Mouse (Mus musculus): ENCODE data around the gene Erich3.
"Not testable (repeated sequence)": the region's sequence is repeated elsewhere in the genome, so short reads cannot be mapped to it uniquely, and the experiment has no call there.

Erich3 gene

DNA sequence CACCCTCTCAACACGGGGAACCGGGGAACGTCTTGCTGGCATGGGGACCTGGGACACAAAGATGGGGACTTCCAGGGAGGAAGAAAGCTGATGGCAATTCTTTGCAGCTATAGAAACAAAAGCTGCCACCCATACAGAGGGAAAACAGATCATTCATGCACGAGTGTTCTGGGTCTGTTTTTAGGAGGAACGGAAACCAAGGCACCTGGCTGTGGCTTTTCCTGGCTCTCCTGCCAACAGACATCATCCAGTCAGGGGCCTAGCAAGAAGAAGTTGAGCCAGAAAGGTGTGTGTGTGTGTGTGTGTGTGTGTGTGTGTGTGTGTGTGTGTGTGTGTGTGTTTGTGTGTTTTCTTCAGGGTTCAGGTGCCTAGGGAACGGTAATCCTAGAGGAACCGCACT is at the start of gene Erich3:
TSS of gene Erich3 (plus strand) at position 315 of the 400 bp plus-strand sequence.
- no peak for DNase-seq

DNA sequence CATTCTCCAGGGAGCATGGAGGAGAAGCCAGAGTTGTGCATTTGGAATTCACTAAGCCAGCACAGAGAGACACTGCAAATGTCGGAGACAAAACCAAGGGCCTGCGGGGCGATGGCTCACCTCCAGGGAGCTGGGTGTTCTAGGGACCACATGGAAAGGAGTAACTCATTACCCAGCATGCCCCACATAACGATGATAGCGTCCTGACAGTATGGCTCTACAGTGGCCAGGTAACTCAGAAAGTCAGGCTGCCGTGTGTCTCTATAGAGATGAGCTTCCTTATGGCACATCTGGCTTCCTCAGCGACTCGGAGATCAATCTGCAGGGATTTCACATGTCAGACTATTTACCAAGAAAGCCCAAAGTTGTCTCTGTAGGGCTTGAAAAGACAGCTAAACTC is 48.9 kb upstream of the Erich3 start:
- no peak for DNase-seq

DNA sequence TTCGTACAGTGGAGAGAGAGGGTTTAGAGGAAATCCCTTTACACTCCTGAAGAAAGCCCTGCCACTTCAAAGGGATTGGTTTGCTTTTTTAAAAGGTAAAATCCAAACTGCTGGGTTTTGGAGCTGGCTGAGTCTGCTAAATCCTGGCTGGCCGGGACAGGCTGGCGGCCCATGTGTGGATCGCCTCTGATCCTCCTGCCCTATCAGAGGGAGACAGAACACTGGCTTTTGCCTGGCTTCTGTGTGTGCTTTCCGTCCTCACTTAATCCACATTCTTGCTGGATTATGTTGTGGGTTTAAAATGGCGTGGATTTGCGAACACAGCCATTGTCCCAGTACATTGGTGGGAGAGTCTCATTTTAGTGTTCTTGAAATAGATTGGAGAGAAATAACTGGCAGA is 48.4 kb upstream of the Erich3 start:
- DNase-seq: no peak

DNA sequence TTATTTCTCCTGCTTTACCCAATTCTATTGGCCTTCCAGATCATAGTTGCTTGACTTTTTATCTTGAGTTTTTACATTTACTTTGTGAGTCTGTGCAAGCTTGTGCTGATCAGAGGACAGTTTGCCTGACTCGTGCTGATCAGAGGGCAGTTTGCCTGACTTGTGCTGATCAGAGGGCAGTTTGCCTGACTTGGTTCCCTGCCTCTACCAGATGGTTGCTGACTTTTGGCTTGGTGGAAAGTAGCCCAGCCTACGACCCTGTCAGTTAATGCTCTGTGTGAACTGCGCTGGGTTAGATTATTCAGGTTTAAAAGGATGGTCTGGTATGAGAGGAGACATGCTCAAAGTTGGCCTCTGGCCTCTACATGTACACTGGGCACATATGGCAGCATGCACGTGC is 47.6 kb upstream of the Erich3 start:
- no peak for DNase-seq

DNA sequence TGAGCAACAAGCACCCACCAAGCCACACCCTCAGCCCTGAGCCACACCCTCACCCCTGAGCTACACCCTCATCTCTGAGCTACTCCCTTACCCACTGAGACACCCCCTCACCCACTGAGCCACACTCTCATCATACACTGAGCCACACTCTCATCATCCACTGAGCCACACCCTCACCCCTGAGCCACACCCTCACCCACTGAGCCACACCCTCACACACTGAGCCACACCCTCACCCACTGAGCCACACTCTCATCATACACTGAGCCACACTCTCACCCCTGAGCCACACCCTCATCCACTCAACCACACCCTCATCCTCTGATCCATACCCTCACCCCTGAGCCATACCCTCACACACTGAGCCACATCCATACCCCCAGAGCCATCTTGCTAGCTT is 35.4 kb upstream of the Erich3 start:
- no peak for DNase-seq

DNA sequence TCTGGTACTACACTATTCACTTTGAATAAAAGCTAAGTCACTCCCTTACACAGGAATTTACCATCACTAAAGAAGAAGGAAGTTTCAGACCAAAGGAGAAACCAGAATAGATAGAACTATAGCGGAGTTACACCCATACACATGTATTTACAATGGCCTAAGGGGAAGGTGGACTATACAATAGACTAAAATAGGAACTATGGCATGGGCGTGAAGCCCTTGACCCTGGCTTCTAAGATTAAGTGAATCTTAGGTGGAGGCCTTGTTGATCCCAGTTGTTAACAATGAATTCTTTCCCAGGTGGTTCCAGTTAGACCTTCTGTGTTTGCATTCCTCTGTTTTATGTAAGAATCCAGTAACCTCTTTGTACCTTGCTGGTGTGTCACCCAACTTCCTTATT is 32.4 kb upstream of the Erich3 start:
- DNase-seq: not testable (repeated sequence)

DNA sequence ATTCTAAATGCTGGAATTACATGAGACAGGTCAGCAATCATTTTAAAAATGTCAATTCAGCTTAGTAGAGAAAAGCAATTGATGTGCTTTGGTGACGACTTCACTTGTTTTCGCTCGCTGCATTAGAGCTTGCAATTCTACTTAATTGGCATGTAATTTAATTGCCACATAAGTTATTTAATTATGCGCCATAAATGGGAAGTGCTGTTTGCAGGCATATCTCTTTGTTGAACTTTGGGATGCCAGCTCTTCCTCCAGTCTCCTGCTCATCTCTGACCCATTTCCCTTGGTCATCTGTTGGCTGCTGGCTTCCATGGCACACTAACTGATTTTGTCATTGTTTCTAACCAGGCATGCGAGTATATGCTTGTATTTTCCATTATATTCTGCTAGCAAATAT is 30.6 kb upstream of the Erich3 start:
- DNase-seq: no peak

DNA sequence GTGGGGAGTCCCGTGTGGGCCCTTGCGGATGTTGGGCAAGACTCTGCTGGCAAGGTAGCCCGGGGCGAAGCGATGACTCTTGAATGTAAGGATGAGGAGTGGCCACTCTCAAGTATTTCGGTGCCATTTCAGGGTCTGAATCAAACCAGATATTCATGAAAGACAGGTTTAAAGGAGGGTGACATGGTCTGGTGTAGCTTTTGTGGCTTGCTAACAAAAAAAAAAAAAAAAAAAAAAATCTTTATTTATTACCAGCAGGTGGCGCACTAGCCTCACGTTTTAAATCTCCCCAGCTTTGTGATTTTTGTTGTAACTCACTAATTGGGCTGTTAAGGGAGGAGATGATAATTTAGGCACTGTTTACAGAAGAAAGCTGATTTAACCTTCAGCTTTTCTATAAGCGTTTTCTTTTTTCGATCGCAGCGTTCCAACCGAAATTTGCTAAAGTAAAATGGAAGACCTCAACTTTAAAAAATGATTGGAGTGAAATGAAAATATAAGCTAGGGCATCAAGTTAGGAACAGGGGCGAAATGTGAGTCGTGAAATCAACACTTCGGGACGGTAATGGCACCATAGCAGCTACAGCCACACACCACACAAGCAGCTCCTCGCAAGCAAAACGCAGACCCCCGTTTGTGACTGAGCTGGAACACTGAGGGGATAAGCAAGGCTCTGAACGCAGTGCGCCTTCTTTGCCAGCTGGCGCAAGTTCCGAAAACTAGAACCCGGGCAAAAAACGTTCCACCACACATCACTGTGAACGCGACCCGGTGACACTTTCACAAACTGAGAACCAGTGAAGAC is 16.8 kb upstream of the Erich3 start:
- no peak for DNase-seq

DNA sequence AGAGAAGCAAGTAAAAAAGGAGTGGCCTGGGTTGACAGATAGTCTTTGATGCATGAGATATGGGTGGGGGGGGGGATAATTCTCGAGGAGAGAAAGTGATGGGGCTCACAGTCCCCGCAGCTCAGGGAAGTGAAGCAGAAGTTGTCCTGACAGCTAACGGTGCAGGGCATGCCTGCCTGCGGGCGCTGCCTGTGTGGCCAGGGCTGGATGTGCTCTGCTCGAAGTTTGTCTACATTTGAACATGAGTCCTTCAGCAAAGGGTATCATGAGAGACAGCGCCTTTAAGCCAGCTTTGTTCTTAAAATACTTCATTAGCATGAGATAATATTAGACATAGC is 16.2 kb upstream of the Erich3 start:
- no peak for DNase-seq

DNA sequence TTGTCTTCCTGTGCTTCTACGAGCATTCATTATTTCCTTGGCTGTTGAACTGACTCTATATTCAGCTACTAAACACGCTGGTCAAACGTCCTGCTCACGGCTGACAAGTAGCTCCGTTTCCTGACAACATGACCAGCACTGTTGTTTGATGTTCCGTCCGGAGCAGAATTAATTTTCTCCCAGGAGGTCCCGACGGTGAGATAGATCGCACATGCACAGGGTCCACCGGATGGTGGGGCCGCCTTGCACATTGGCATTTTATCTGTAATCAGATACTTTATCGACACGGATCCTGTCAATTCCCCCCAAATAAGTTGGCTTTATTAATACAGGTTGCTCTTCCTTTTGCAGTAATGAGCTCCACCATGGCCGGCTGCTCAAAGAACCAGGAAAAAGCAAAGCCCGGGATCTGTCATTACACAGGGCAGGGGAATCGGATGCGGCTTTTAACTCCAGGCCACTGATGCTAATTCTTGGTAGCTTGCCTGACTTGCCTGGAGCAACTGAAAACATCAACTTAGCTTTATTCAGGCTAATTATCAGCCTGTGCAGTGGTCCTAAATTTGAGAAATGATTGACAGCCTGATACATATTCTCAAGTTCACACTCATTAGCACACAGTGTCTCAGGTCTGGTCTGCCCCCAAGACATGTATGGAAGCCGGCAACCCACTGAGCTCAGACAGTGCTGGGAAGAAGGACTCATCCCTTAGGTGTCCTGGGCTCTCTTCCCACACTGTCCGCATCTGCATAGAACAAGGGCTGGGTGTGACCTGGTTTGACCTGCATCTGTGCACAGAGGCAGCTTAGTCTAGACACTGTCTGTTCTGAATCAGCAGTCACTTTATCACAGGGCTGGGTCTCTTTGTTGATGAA is 14.0 kb upstream of the Erich3 start:
- no peak for DNase-seq

DNA sequence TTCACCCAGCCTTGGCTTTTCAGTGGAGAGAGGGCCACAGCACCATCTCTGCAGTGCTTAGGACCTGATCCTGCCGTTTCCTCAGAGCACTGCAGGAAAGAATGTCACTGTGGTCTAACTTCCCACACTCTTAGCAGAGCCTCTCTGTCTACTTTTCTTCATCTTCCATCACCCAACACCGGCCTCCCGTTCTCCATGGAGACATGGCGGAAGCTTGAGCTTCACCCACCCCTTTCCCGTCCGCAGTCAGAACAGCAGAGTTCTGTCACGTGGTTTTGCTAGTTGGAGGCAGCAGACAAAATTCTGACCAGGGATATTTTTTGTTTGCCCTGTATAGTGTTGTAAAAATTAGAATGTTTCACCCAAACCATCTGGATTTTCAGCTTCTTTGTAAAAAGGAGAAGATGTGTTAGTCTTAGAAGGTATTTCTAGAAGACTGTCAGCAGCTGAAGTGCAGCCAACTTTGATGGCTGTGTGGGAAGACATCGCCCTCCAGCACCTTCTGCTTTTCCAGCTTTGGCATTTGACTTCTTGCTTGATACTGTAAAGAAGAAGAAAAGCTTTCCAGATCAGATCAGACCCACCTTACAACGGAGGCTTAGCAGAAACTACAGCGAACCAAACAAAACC is 12.4 kb upstream of the Erich3 start:
- DNase-seq: no peak

DNA sequence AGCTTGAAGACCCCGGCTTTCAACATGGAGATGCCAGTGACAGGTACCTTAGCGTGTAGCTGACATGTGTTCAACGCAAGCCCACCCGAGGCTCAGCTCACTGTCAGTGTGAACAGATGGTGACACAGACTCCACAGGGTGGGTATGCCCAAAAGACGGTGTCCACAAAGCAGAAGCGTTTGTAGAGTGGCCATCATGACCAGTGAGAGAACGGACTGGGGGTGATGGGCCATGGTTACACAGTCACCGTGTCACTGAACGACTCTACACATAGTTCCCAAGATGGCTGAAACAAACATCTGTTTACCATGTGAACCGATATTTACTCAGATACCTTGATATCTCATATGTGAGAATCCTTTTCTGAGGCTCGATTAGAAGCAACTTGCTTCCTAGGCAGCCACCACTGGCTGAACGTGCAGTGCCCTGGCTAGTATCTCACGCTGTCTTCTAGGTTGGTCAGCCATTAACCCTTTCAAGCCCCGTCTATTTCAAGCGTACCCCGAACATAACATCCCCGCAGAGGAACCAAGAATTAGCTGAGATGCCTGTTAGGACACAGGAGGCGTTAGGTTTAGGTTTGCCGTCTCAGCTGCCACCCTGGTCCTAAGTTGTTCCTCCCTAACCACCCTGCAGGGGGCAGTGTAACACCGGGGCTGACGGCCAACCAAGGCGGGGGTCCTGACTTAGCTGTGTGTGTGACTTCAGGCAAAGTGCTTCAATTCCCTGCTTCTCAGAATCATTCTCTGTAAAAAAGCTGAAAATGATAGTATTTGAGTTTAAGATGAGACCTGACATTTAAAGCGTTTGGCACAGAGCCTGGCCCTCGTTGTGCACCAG is 10.9 kb upstream of the Erich3 start:
- DNase-seq: peak; percentile 17 to 44

DNA sequence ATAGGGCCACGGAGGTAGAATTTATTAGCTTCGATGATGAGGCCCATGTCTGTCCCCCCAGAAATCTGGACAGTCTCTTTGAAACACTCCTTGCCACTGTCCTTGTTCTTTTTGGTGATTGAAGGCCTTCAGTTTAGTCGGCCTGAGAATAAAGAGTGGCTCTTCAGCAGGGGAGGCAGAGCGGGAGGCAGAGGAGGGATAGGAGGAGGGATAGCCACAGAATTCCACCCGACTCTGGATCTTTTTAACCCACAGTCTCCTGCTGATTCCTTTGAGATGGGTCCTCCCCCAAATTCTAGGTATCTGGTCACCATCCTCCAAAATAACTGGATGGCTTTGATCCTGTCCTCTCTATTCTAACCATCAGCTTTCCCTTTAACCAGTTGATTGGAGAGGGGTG is 10.2 kb upstream of the Erich3 start:
- no peak for DNase-seq

DNA sequence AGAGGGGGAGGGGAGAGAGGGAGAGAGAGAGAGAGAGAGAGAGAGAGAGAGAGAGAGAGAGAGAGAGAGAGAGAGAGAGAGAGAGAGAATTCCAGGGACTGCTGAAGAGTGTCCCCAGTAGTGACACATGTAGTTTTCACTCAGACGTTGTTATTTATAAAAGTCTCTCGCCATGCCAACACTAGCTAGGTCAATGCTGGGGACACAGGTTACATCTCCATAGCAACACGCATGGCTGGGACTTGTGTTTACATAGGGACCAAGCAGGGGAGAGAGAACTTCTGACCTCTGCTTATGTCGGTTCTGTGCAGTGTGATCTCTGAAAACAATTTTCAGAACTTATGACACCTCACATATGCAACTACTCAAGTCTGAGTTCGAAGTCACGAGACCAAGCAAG is 9.4 kb upstream of the Erich3 start:
- DNase-seq: no peak

DNA sequence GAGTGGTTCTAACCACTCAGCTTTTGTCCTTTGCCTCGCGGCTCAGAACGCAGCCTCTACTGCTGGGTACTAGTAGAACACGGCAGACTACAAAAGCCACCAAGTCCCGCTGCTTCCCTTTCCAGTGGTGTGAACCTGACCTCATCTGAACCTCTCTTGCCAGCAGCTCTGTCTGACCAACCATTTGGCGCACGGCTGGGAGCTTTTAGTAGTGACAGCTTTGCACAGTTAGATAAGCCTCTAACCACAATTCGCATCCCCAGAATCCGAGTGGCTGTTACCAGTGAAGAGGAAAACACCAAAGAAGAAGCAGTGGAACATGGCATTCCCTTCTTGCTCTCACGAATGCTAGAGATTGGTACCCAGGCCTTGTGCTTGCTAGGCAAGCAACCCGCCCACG is 8.8 kb upstream of the Erich3 start:
- no peak for DNase-seq

DNA sequence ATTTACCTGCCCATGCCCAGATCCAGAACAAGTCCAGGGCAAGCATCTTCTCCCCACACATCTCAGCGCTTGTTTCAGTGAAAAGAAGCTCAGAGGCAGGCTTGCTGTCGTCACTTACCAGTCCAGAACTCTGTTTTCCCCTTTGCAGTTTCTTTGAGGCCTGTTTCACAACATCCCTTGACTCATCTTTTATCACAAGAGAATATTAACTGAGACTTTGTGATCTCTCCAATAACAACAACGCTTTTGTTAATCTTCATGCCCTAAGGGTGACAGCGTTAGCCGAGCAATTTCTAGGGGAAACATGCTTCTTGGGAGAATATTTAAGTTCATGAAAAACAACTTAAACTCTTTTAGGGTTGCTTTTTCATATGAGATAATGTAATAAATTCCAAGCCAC is 7.9 kb upstream of the Erich3 start:
- no peak for DNase-seq

DNA sequence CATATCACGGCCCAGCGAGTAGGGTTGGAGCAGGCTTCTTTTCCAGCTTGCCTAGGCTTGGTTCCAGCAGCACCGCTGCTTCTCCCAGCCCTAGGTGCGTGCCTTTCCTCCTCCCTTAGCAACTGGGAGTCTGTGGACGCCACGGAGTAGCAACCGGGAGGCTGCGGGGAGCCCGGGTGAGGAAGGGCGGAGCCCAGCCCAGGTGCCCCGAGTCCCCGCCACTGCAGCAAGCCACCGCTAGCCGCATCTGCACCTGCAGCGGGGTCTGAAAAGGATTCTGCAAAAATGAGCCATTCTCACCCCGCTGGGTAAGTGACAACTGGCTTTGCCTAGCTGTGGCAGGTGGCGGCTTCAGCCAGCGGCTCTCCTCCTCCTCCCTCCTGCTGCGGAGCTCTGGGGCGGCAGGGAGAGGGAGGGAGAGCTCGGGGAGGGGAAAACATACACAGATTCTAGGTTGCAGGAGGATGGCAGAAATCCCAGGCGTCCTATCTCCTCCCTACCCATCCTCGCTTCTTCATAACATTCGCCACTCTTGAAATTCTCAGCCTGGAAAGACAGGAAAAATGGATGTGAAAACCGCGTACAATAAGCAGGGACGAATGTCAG is 420 bp downstream of the Erich3 start:
- no peak for DNase-seq

DNA sequence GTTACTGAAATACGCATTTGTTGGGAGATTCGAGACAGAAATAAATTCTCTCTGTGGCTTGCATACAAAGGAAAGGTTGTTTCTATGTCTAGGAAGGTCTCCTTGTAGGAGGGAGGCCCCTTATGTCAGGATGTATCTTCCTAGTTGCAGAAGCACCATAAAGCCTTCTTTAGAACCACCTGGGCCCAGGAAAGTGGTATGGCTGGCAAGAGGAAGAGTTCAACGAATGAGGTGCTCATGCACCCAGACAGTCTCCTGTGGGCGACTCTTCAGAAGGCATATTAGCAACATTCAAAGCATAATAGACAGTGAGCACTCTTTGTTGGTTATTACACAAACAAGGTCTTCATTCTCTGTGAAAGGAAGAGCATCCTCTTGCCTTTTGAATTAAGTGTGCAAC is 977 bp downstream of the Erich3 start:
- DNase-seq: no peak

DNA sequence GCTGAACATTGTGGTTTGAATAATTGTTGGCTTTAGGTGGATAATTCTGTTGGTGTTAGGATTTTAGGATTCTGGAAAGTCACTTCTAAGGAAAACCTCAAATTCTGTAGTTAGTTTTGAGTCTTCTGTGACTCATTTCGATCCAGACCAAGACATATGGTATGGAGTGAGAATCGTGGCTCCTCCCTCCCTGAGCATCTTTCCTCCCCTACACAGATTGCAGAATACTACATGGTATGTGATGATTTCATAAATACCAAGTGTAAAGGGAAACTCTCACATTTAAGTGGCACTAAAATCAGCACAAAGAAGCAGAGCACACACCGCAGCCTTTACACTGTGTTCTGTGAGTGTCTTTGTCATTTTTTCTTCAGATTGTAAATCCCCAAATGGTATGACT is 4.8 kb downstream of the Erich3 start:
- DNase-seq: no peak

DNA sequence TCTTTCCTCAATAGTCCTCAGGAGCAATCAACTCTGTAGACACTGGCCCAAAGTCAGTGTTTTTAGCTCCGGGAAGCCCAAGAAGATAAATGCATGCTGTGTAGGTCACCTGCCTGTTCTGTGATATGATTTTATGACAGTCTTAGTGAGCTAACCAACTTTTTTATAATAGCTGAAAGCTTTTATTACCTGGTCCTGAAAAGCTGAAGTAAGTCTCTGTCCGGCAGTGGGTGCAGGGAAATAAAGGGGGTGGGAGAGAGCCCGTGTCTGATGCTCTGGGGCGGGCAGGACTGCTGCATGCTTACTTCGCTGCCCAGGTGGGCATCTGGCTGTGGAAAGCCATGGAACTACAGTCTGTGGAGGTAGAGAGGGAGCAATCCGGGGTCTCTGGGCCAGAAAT is 6.9 kb downstream of the Erich3 start:
- DNase-seq: no peak

DNA sequence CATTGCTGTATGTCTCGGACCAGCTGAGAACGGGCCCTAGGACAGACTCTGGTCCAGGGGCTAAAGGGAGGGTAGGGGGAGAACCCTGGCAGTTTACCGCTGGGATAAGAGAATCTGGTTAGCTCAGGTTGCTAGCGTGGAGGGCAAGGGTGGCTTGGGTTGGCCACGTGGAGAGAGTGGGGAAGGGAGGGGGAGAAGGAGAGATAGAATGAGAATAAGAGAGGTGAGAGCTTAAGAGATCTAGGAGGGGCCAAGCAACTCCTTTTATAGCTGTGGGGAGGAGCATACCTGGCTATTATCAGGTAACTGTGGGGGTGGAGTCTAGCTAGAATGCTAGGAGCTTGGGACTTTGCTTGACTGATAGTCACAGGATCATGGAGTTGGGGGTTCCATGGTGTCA is 7.4 kb downstream of the Erich3 start:
- no peak for DNase-seq

DNA sequence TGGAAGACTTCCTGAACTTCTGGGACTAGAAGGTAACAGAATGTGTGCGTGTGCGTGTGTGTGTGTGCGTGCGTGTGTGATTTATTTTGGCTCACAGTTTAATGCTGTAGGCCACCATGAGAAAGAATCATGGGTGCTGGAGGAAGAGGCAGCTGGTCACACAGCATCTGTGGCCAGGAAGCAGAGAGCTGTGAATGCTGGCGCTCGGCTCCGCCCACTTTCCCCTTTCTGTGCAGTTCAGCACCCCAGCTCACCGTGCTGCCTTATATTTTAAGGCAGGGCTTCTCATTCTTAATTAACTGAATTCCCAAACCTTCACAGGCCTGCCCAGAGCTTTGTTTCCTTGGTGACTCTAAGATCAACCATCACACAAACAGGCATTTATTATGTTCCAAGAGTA is 9.7 kb downstream of the Erich3 start:
- DNase-seq: no peak

DNA sequence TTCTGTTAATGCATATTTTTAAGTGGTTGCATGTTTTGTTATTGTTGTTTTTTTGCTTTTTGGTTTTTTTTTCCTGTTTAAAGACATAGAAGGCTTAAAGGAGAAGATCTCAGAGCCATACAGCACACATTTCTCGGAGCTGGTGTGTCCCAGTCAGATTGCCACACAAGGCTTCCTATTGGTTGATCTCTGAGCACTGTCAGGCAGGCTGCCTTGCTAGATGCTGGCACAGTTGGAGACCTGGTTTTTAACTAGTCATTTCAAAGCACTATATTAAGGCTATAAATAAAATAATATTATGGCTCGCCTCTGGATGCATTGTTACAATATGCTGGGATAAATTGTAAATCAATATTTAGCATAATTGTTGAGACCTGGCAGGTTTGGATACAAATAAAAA is 18.9 kb downstream of the Erich3 start:
- no peak for DNase-seq

Measured in kidney, adult 8-10 months (tissue).